Mouse (Mus musculus): ENCODE data around the gene Slit2.

GRCm38 (mm10) chr5:48187819-48188218 lies 204.9 kb downstream of the Slit2 start:
- TF ChIP-seq CTCF (IDR thresholded peaks at IDR 0.05) (no peak), POLR2A (IDR thresholded peaks at IDR 0.05; ENCODE audit: insufficient read depth, low read depth, low read length) (no peak), EP300 (IDR thresholded peaks at IDR 0.05; ENCODE audit: insufficient read depth, low read depth, low read length) (no peak)

All from heart, adult 2 months (tissue).